Mouse (Mus musculus): ENCODE data around the gene Phyh.
A peak's percentile ranks its signal among the peaks of the same experiment; 100 is the strongest.
"Not testable (repeated sequence)": the region's sequence is repeated elsewhere in the genome, so short reads cannot be mapped to it uniquely, and the experiment has no call there.

Gene Phyh

DNA sequence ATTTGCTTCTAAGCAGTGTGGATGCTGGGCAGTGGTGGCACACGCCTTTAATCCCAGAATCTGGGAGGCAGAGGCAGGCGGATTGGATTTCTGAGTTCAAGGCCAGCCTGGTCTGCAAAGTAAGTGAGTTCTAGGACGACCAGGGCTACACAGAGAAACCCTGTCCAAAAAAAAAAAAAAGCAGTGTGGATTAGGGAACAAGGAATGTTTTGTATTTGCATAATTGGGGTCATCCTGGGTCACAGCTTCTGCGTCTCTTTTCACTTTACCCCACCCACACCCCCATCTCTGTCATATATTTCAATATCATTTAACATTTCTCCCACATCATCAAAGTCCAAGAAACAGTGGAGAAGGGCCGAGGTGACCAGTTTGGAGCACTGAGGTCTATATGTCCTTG, 2.2 kb downstream of the Phyh start:
- DNase-seq = no peak

DNA sequence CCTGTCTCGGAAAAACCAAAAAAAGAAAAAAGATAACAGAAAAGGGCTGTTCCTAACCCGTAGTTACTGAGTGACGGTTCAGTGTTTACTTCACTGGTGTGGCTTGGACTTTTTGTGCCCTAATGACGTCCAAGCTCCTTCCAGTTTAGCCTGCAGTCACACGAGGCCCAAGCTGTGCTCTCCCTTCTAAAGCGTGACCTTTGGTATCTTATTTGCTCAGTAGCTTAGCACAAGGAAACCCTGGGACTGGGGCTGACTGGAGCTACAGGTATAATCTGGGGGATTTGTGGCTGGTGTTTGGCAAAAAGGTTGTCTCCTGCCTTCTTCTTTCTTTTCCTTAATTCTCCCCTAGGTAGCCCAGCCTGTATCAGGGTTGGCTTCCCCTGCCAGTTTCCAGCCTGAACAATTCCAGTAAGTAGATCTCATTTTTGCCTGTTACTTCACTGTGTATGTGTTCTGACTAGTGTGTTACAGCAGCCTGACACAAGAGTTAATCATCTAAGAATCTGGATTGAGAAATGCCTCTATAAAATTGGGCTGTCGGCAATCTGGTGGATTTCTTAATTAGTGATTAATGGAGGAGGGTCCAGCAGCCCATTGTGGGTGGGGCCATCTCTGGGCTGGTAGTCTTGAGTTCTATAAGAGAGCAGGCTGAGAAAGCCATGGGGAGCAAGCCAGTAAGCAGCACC, 3.8 kb downstream of the Phyh start:
- DNase-seq = no peak

- no peak for DNase-seq
Measured at GRCm38 (mm10) chr2:4927391-4927790, 8.6 kb downstream of the Phyh start.

DNA sequence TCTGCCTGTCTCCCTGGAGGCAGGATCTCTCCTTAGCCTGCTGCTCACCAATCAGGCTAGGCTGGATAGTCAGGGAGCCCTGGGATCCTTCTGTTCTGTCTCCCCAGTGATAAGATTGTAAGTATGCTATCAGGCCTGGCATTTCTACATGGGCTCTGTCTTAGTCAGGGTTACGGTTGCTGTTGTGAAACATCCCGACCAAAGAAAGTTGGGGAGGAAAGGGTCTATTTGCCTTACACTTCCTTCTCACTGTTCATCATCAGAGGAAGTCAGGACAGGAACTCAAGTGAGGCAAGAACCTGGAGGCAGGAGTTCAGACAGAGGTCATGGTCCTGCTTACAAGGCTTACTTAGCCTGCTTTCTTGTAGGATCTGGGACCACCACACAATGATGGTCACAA, 10.4 kb downstream of the Phyh start:
- no peak for DNase-seq

DNA sequence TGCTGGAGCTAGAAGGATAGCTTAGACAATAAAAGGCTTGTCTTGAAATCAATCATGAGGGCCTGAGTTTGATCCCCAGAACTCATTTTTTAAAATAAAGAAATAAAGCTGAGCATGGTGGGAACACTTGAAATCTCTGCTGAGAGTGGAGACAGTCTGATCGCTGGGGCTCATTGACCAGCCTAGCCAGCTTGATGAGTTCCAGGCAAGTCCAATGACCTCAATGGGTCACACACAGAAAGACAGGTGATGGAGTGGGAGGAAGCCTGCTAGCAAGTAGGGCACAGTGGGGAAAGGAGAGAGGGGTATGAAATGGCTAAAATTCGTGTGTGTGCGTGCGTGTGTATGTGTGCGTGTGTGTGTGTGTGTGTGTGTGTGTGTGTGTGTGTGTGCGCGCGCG, 15.7 kb downstream of the Phyh start:
- DNase-seq = no peak

- DNase-seq = no peak
Measured at GRCm38 (mm10) chr2:4937931-4938330, 19.1 kb downstream of the Phyh start.

DNA sequence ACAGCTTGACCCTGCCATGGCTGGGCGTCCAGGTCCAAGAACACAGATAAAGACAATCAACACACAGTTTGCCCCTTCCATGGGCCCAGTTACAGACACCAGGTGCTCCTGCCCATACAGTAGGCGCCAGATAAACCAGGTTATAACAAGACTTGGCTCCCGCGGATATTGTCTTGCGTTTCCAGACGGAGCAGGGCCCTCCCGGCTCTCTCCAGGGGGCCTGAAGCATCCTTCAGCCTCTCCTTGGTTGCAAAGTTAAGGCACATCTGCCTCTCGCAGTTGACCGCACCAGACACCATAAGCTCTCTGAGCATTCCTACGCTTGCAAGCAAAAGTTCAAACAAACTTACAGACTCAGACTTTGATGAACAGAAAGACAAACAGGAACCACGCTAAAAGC, 22.0 kb downstream of the Phyh start:
- DNase-seq = no peak

DNA sequence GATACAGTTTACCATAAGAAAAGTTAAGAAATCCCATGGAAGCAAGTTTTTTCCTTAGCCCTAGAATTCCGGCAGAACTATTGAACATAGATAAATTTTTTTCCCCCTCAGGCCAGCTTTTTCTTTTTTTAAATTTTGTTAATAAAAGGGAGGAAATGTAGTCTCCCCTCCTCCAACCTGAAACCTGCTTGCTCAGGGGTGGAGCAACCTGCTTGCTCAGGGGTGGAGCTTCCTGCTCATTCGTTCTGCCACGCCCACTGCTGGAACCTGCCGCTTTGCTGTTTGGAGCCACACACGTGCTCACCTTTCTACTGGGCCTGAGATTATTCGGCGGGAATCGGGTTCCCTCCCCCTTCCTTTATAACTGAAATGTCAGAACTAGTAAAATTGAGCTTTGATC, 30.9 kb downstream of the Phyh start:
- not testable (repeated sequence) for DNase-seq

DNA sequence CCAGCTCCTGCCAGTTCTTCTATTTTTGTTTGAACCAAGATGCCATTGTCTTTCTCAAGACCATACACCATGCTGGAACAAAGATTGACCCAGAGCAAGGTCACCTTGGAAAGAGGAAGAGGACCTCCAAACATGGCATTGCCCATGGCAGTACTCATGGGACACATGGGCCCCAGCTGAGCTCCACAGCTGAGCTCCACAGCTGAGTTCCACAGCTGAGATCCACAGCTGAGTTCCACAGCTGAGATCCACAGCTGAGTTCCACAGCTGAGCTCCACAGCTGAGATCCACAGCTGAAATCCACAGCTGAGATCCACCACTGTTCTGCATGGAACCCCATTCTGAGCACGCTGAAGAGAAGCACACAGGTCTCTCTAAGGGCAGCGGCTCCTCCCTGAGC, 32.2 kb downstream of the Phyh start:
- DNase-seq = no peak

DNA sequence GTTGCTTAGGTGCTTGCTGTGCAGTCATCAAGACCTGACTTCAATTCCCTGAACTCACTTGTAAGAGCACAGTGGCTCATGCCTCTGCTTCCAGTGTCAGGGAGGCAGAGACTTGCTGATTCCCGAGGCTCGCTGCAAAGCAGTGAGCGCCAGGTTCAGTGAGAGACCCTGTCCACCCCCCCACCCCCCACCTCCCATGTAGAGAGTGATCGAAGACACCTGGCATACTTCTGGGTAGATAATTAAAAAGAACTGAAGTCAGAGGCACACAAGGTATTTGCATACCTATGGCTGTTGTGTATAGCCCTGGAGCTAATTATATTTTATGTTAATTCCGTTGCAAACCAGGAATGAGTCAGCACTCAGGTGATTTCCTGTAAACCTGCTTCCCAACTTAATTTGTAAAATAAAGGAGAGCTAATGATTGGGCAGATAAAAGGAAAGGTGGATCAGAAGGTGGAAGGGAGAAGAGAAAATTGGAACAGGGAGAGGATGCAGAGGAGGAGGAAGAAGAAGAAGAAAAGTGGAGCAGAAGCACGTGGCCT, 35.5 kb downstream of the Phyh start:
- no peak for DNase-seq

GRCm38 (mm10) chr2:4958039-4958438, 39.2 kb downstream of the Phyh start:
- no peak for DNase-seq

- DNase-seq = no peak
Measured at GRCm38 (mm10) chr2:4967806-4968205, 49.0 kb downstream of the Phyh start.

GRCm38 (mm10) chr2:4969083-4969482, 50.3 kb downstream of the Phyh start:
- DNase-seq = no peak

DNA sequence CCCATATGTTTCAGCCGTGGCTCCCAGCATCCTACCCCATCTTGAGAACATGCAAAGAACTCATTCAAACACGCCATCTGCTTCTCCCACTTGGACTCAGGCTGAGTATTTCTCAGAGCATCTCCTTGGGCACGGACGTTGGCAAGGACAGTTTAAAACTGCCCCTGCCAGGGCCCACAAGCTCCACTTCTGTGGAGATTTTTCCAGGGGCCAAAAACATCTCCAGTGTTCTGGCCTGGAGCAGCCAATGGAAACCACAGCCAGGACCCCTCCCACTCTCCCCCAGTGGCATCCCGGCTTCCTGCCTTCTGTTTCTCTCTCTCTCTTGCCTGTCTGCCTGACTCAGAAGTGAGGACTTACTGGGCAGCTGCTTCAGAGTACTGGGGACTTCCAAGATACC, 57.0 kb downstream of the Phyh start, which contains the start of gene Ucma:
Gene Ucma (plus strand): TSS at position 316 of the 400 bp plus-strand sequence.
- peak; percentile 61 to 81 for DNase-seq

DNA sequence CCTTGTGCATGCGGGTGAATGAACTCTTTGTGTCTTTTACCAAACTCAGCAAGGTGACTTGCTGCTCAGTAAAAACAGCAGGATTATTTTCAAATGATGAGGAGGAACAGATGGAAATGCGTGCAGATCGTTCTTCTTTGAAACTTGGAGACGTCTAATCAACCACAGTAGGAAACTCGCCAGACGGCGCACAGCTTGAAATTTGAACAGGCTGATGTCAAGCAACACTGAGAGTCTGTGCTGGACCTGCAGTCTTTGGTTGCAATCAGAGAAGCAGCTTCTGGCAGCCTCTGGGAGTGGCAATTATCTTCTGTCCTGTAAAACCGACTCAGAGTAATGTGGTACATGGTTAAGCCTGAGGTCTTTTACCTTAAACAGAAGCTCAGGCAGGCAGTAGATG, 59.3 kb downstream of the Phyh start:
- peak; percentile 77 to 84 for DNase-seq

DNA sequence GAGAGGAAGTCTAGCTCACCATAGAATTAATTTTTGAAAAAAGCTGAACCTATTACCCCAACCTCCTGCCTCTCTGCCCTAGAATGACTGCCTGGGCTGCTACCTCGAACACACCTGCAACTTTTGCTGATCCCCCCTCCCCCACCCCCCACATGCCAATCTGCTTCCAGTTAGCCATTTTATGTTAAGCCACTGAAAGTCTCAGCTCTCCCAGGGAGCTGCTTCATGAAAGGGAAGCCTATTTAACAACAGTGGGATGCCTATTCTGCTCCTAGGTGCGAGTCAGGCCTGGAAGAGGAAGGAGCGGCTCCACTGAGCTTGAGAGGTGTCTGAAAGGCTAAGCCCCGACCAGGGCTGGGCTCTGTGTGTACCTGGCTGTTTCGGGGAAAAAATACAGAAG, 65.2 kb downstream of the Phyh start:
- no peak for DNase-seq

DNA sequence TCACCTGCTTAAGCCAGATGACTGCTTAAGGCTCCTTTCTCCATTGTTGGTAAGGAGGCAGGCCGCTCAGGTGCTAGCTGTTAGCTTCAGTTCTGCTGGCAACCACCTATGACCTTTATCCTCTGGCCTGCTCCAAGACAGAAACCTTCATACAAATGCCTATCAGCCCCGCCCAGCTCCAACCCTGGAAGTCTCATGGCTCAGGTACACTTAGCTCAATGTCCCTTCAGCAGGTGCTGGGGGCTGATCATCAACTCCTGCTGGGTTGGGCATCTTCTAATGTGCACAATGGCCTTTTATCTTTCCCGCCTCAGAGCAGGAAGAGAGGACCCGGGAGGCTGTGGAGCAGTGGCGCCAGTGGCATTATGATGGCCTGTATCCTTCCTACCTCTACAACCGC, 66.2 kb downstream of the Phyh start:
- no peak for DNase-seq

GRCm38 (mm10) chr2:4986798-4987197, 68.0 kb downstream of the Phyh start:
- no peak for DNase-seq

DNA sequence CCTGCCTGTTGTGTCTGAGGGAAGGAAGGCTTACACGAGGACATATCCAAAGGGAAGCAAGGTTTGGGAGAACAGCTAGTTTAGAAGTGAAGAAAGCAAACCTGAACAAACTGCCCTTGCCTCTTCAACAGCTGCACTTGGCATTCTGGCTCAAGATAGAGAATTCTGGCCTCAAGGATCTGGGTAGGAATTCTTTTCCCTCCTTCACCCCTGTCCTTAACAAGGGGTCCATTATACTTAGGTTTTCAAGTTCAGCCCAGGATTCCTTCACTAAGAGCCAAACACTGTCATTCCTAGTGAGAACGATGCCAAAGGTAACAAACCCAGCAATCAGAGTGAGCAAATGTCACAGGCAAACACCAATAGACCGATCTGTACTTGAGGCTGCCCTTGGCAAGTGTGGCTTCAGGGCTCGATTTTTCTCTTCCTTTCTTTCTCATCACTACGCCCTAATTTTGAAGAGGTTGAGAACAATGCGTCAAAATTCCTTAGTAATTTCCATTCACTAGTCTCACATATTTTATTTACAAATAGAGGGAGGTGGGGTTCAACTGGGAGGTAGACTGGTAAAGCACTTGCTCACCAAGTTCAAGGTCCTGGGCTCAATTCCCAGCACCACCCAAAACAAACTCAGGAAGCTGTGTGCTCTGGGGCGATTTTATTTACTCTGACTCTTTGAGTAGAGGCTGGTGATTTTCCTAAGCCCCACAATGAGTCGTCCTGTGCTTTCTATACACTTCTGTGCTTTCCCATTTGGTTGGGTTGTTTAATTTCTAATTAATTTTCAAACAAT, 68.8 kb downstream of the Phyh start:
- no peak for DNase-seq
